Mouse (Mus musculus) heart, postnatal 0 days (tissue): ENCODE results near the gene Syne4.

ENCODE experiments used
- CTCF ChIP-seq: IDR thresholded peaks from 2 replicates; pipeline ENCODE4 v1.5.1; 2016; ENCODE audit warnings: antibody characterized with exemption, control low read depth, low read depth
- EP300 ChIP-seq: IDR thresholded peaks from 2 replicates; pipeline ENCODE4 v1.6.1; 2016; ENCODE audit warnings: antibody characterized with exemption, low read depth

- TF ChIP-seq CTCF, result no peak
- peak; percentile 53; the same call in 1 of the 2 replicates for TF ChIP-seq EP300
Observed at GRCm38 (mm10) chr7:30280670-30281138, 33.9 kb upstream of the Syne4 start.
